Mouse (Mus musculus) G1E (cell line): ENCODE measurements around the gene Arfrp1.

Source experiments
- CTCF ChIP-seq: IDR thresholded peaks from 2 replicates; pipeline ENCODE4 v1.5.1; 2012; ENCODE audit warnings: low read depth, low read length, inconsistent platforms, mixed read lengths
- GATA1 ChIP-seq: IDR thresholded peaks from 2 replicates; pipeline ENCODE4 v1.6.1; 2012; ENCODE audit warnings: borderline replicate concordance, low read length, inconsistent platforms, mixed read lengths

DNA sequence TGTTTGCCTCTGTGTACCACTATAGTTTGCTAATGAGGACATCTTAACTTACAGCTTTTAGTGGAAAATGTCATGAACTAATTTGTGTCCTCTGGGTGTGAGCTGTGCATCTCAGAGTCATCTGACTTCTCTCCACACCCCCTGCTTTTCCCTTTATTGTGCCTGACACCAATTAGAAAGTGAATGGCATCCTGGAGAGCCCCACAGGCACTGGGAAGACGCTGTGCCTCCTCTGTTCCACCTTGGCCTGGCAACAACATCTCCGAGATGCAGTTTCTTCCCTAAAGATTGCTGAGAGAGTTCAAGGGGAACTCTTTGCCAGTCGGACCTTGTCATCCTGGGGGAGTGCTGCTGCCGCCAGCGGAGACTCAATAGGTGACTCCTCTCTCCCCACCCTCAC, 43.1 kb downstream of the Arfrp1 start:
- TF ChIP-seq CTCF = no peak
- TF ChIP-seq GATA1 = no peak
